Mouse (Mus musculus) layer of hippocampus, adult 2 months (tissue): ENCODE measurements around the gene Stap1. TPM values are rescaled to one million over a fixed set of nuclear protein-coding genes. Genes with fewer than 3 reads are reported as not detected.

Experiments
- DNase-seq, 2 experiments: peaks; one replicate each; pipeline ENCODE4 v3.0.0; 2022; ENCODE audit warnings: low spot score in 2 of 2
- H3K27ac ChIP-seq: fragments of 200-600 bp; 2 replicates; pipeline ENCODE4 v1.8.1; 2022
- H3K4me3 ChIP-seq: fragments of 200-600 bp; 2 replicates; pipeline ENCODE4 v1.8.1; 2022; ENCODE audit warnings: mild to moderate bottlenecking
- CTCF ChIP-seq: fragments of 200-600 bp; conservative IDR thresholded peaks from 2 replicates; pipeline ENCODE4 v1.8.1; 2022; ENCODE audit warnings: antibody characterized with exemption, mild to moderate bottlenecking, moderate library complexity
- long read RNA-seq, 2 experiments: library from polyadenylated mRNA; stranded (forward); transcript quantifications; one replicate each; pipeline ENCODE4 v2.0.0; 2021; ENCODE audit warnings: borderline mapping rate in 2 of 2
- total RNA-seq, 2 experiments: library from RNA; stranded (reverse); gene quantifications; 2 replicates each; pipeline ENCODE4 v1.2.3; 2021

Gene Stap1
- not detected for total RNA-seq
- long read RNA-seq, experiment 1, result 0 reads
- long read RNA-seq, experiment 2, result 0 reads

GRCm38 (mm10) chr5:86071538-86071937 is at the start of gene Stap1:
Stap1 (plus strand) TSS chr5:86071746.
- Histone ChIP-seq H3K4me3 (no peak within 1 kb of the TSS), H3K27ac (no peak within 1 kb of the TSS)
- DNase-seq, result no peak
- no peak for TF ChIP-seq CTCF

- no peak for TF ChIP-seq CTCF
- no peak overlapping the region for H3K4me3 ChIP-seq
- no peak for DNase-seq
- H3K27ac ChIP-seq, result no peak overlapping the region
These were observed 41.7 kb upstream of the Stap1 start for GRCm38 (mm10) chr5:86029820-86030219.

DNA sequence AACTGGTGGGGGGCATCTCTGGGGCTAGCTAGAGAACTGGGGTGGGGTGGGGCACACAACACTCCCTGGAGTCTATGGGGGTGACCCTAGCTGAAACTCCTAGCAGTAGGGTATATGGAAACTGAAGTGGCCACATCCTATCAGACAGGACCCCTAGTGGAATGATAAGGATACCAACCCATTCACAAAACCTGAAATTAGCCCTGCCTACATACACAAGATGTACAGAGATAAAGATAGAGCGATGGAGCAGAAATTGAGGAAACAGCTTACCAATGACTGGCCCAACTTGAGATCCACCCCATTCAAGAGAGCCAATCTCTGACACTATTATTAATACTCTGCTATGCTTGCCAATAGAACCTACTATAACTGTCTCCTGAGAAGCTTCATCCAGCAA is 8.0 kb upstream of the Stap1 start:
- DNase-seq, result no peak
- TF ChIP-seq CTCF, result no peak; the same call in 1 of the 2 replicates
- Histone ChIP-seq H3K27ac (no peak overlapping the region), H3K4me3 (no peak overlapping the region)

GRCm38 (mm10) chr5:86065101-86065875 is 6.3 kb upstream of the Stap1 start, which contains the start of gene Cenpc1:
Cenpc1 (minus strand) TSS chr5:86065583.
- peak; percentile 92 to 96 for DNase-seq
- H3K4me3 ChIP-seq, result peak within 1 kb of the TSS; percentile 89
- H3K27ac ChIP-seq, result peak within 1 kb of the TSS; percentile 91
- TF ChIP-seq CTCF, result no peak

GRCm38 (mm10) chr5:86065876-86066550 is 5.5 kb upstream of the Stap1 start:
- TF ChIP-seq CTCF, result no peak
- peak in 1 of 2 experiments; percentile 18 for DNase-seq
- Histone ChIP-seq H3K4me3 (peak overlapping the region; percentile 89), H3K27ac (peak overlapping the region; percentile 57; the same call in 1 of the 2 replicates)

DNA sequence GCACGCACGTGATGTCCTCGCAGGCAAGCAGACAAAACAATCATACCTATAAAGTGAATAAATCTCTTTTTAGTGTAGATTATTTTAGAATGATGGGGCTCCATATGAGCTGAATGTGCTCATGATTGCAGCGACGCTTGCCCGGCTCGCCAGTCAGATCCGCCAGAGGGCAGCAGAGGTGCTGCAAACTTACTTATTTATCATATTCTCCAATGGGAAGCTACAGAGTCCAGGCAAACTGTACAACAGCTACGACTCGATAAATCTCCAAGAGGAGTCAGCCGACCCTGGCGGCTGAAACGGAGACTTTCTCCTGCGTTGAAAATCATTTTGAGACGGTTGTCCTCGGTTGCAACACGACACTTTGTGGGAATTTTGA is 5.0 kb upstream of the Stap1 start:
- peak; percentile 79 to 88 for DNase-seq
- Histone ChIP-seq H3K4me3 (peak overlapping the region; percentile 89), H3K27ac (peak overlapping the region; percentile 57; the same call in 1 of the 2 replicates)
- peak; percentile 96 for TF ChIP-seq CTCF

DNA sequence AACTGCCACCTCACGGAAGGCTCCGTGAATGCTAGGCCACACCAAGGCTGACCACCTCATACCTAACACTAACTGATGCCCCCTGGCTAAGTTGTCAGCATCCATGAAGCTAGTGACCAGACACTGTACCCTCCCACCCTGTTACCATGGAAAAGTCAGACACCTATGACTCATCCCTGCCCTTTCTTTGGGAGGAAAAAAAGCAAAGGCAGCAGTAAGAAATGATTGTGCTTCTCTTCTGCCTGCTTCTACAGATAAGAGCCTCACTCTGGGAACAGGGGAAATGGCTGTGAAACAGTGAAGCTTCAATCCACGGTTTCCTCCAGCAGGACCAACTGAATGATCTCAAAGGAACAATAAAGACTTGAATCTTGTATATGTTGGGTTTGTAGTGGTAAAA is 3.1 kb upstream of the Stap1 start:
- no peak for DNase-seq
- Histone ChIP-seq H3K4me3 (no peak overlapping the region), H3K27ac (no peak overlapping the region)
- TF ChIP-seq CTCF, result no peak

GRCm38 (mm10) chr5:86069121-86069520 is 2.4 kb upstream of the Stap1 start:
- TF ChIP-seq CTCF, result no peak
- no peak overlapping the region for H3K4me3 ChIP-seq
- H3K27ac ChIP-seq, result no peak overlapping the region
- DNase-seq, result no peak

- DNase-seq, result no peak
- no peak for TF ChIP-seq CTCF
- no peak overlapping the region for H3K4me3 ChIP-seq
- no peak overlapping the region for H3K27ac ChIP-seq
These were observed 1.3 kb downstream of the Stap1 start for GRCm38 (mm10) chr5:86072756-86073386.

- no peak overlapping the region for H3K27ac ChIP-seq
- no peak overlapping the region for H3K4me3 ChIP-seq
- no peak for DNase-seq
- TF ChIP-seq CTCF, result no peak
These were observed 7.3 kb downstream of the Stap1 start for GRCm38 (mm10) chr5:86078720-86079334.

GRCm38 (mm10) chr5:86083987-86084386 is 12.4 kb downstream of the Stap1 start:
- no peak for TF ChIP-seq CTCF
- no peak overlapping the region for H3K4me3 ChIP-seq
- no peak overlapping the region for H3K27ac ChIP-seq
- no peak for DNase-seq

DNA sequence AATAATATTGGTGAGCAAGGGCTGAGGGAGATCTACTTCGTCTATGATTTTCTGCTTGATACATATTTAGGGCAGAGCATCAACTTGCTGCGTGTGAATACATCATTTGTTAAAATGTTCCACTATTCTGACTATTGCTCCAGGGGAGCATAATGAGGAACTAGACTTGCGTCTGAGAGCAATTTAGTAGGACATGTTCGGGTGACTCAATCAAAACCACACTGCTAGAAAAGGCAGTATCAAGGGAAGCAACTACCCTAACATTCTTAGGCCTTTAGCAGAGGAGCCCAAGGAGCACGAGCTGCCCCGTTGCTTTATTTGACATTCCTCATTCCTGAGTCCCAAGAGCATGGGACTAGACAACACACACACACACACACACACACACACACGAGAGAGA is 13.4 kb downstream of the Stap1 start:
- TF ChIP-seq CTCF, result no peak
- Histone ChIP-seq H3K4me3 (no peak overlapping the region), H3K27ac (no peak overlapping the region)
- DNase-seq, result no peak

DNA sequence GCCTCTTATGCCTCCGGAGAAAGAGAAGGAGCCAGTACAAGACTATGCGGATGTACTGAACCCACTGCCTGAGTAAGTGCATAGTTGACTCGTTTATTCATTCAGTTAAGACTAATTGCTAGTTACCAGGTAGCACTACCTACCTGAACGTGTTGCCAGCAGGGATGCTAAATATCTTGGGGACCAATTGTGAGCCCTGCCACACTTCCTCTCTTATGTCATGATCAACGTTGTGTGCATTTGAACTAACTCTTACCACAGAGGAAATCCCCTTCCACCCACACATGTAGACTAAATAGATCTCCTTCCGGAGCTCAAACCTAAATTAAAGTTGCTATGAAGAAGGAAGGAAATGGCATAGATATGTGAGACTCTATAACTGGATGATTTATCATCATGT is 15.2 kb downstream of the Stap1 start:
- DNase-seq, result no peak
- no peak overlapping the region for H3K27ac ChIP-seq
- TF ChIP-seq CTCF, result no peak
- no peak overlapping the region for H3K4me3 ChIP-seq
